Mouse (Mus musculus): ENCODE data around the gene Gm17604.

The Gm17604 gene

DNA sequence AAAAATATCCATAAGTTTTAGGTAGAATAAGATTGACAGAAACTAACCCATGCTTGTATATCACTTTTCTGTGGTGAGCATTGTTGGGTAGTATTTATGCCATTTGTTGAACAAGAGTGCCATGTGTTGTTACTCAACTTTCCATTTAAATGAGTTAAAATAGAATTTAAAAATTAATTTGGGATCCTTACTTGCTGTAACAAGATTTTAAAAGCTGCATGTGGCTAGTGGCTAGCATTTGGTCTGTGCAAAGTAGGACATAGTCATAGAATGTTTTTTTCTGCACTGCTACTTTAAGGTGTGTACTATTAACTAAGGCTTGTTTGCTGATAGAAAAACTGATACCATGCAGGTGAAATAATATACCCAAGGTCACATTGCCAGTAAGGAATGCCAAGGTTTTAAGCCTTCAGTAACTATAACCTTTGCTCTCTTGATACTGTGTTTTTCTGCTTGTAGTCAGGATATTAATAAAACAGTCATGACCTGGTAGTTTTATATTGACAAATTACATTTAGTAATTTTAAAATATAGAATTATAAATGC lies at the start of gene Gm17604:
Gene Gm17604, minus strand, starts transcription at position 51 of the 546 bp plus-strand sequence.
- DNase-seq (ENCODE audit: low read depth) = no peak

- DNase-seq (ENCODE audit: low read depth) = no peak
These were observed 45.3 kb upstream of the Gm17604 start for GRCm38 (mm10) chrX:165049929-165050328.

- DNase-seq (ENCODE audit: low read depth) = no peak
These were observed 1.5 kb downstream of the Gm17604 start for GRCm38 (mm10) chrX:165003141-165003540.

DNA sequence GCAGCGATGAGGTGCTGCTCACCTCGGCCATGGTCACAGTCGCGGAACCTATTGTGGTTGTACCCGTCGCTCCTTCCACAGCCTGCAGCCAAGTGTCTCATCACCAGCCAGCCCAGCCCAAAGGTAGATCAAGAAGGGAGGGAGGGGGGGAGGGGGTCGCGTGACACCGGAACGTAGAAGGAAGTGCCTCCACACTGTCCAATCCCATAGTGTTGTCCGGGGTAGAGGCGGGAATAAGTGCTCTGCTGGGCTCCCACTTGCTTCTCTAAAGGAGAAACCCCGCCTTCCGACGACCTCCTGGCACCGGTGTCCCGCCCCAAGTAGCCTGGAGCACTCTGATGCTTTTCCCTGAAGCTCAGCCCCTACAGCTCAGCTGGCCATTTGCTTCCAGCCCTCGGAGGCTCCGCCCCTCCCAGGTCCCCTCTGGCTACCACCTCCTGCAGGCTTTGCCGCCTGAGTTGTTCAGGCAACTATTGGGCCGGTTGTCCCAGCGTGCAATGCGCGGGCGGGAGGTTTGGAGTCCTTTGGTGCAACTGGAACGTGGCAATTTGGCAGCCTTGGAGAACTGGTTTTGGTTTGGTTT lies 24.3 kb downstream of the Gm17604 start, which contains the start of the genes Mospd2 and Fancb:
Gene Mospd2, minus strand, starts transcription at position 183 of the 583 bp plus-strand sequence.
Gene Fancb, plus strand, starts transcription at position 400 of the 583 bp plus-strand sequence.
- peak; percentile 73 for DNase-seq (ENCODE audit: low read depth)

DNA sequence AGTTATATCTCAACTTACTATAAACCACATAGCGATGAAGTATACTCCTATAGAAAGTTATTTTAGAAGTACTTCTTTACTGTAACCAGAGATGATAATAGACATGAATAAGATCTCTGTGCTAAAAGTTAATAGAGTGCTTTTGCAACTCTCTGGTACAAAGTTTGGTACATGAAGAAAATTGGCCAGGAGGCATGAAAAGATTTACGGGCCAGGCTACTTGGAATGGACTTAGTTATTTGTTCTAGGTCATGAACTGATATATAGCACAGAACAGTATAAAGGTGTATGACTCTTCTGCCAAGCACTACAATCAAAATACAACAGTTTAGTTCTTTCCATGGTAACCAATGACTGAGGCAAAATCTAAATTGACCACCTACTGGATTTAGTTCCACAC lies 25.8 kb downstream of the Gm17604 start:
- DNase-seq (ENCODE audit: low read depth) = no peak

- no peak for DNase-seq (ENCODE audit: low read depth)
These were observed 33.4 kb downstream of the Gm17604 start for GRCm38 (mm10) chrX:164971206-164971605.

DNA sequence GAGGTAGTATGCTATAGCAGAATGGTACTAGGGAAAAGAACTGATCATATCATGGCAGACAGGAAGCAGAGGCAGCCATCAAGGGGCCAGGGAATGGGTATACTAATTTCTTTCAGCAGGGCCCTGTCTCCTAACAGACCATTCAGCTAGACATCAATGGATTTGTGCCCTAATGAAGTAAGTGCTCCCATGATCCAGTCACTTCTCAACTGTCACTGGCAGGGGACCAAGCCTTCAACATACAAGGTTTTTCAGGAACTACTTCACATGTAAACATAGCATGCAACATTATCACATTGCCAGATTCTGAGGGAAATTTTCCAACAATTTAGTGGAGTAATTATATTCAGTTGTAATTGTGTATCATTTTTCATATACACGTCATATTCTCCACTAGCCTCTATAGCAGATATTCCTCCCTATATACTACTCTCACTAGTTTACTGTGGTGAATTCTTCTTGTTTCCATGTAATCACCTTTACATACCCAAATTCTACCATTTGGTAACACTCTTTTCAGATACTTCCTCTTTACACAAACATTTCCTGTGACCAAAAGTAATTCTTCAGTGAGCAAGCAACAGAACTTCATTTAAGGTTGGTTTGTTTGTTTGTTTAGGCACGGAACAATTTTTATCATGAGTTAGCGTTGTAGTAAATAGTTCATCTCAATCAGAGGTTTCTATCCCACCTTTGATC lies 38.7 kb downstream of the Gm17604 start:
- no peak for DNase-seq (ENCODE audit: low read depth)

Measured in c-Kit-positive CD71-positive TER-119-negative erythroid progenitor cells, embryonic 14.5 days (primary cell).